Mouse (Mus musculus) bone marrow macrophage, adult 2 months (primary cell): ENCODE results near the gene 1700024G13Rik.

ENCODE experiments used
- CTCF ChIP-seq: IDR thresholded peaks from 2 replicates; pipeline ENCODE4 v1.5.1; 2012; ENCODE audit warnings: low read depth, mild to moderate bottlenecking, low read length, moderate library complexity
- POLR2A ChIP-seq: IDR thresholded peaks from 2 replicates; pipeline ENCODE4 v1.6.1; 2012; ENCODE audit warnings: mild to moderate bottlenecking, low read depth, low read length, borderline replicate concordance

- TF ChIP-seq POLR2A: no peak
- no peak for TF ChIP-seq CTCF
Observed at GRCm38 (mm10) chr14:32410084-32410483, 21.9 kb upstream of the 1700024G13Rik start.
